Mouse (Mus musculus) C2C12 (cell line): ENCODE results near the gene Klc2.

ENCODE experiments used
- CTCF ChIP-seq: IDR thresholded peaks from one replicate; pipeline ENCODE4 v1.5.1; 2011; ENCODE audit not compliant: control insufficient read depth, insufficient read depth, insufficient read length
- MAX ChIP-seq: IDR thresholded peaks from one replicate; pipeline ENCODE4 v1.6.1; 2011; ENCODE audit warnings: mild to moderate bottlenecking, control low read depth
- MYOD1 ChIP-seq: IDR thresholded peaks from one replicate; pipeline ENCODE4 v1.6.1; 2011; ENCODE audit warnings: low read depth; ENCODE audit not compliant: control insufficient read depth, insufficient read length
- MYOG ChIP-seq: IDR thresholded peaks from one replicate; pipeline ENCODE4 v1.6.1; 2011; ENCODE audit not compliant: control insufficient read depth, insufficient read length; ENCODE audit errors: extremely low read depth
- USF1 ChIP-seq: IDR thresholded peaks from one replicate; pipeline ENCODE4 v1.6.1; 2011; ENCODE audit warnings: low read depth, mild to moderate bottlenecking, control low read depth, moderate library complexity

DNA sequence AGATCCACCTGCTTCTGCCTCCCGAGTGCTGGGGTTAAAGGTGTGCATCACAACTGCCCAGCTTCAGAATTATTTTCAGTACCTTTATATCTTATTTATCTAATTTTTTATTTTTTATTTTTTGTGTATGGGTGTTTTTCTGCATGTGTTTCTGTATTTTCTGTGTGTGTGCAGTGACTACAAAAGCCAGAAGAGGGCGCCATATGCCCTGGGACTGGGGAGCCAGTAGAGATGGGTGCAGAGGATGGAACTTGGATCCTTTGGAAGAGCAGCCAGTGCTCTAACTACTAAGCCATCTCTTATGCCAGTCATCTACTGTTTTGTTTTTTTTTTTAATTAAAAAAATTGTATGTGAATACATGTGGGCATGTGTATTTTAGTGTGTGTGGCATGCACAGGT, 46.0 kb upstream of the Klc2 start:
- TF ChIP-seq CTCF (no peak), USF1 (no peak), MYOD1 (no peak), MAX (no peak), MYOG (no peak)
